Mouse (Mus musculus) urinary bladder, postnatal 36 days (tissue): ENCODE measurements at regions not wholly inside any gene's neighbourhood (a gene's known extent, or its start where the extent isn't known, plus 50 kb on each side); places are given as distances from the start of the nearest gene placed in this dataset.
"Not testable (repeated sequence)": the region's sequence is repeated elsewhere in the genome, so short reads cannot be mapped to it uniquely, and the experiment has no call there.

Experiments used
- DNase-seq, 2 experiments: peaks; one replicate each; pipeline ENCODE4 v3.0.0; 2022; ENCODE audit warnings: low spot score in 2 of 2, mixed read lengths in 1 of 2

DNA sequence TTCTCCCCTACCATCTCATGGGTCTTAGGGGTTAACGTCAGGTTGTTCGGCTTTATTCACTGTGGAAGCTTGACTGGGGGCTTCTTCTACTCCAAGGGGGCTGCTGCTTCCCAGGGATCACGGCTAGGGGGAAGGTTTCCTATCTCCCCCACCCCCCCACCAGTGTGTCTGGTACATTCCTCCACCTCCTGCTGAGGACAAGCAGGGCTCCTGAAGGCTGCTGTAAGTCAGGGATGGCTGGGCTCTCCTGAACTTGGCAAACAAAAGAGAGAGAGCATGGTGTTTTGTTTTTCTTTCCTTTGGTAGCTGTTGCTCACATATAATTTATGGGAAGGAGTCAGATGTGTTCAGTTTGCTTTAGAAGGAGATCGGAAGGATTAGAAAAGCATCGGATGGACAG lies 54.7 kb upstream of the Commd3 start:
- no peak for DNase-seq

- no peak for DNase-seq
Measured at GRCm38 (mm10) chr2:18609868-18610185, 62.4 kb upstream of the Commd3 start.

- DNase-seq, result peak in 1 of 2 experiments; percentile 4
Measured at GRCm38 (mm10) chr2:18609075-18609867, 62.9 kb upstream of the Commd3 start.

DNA sequence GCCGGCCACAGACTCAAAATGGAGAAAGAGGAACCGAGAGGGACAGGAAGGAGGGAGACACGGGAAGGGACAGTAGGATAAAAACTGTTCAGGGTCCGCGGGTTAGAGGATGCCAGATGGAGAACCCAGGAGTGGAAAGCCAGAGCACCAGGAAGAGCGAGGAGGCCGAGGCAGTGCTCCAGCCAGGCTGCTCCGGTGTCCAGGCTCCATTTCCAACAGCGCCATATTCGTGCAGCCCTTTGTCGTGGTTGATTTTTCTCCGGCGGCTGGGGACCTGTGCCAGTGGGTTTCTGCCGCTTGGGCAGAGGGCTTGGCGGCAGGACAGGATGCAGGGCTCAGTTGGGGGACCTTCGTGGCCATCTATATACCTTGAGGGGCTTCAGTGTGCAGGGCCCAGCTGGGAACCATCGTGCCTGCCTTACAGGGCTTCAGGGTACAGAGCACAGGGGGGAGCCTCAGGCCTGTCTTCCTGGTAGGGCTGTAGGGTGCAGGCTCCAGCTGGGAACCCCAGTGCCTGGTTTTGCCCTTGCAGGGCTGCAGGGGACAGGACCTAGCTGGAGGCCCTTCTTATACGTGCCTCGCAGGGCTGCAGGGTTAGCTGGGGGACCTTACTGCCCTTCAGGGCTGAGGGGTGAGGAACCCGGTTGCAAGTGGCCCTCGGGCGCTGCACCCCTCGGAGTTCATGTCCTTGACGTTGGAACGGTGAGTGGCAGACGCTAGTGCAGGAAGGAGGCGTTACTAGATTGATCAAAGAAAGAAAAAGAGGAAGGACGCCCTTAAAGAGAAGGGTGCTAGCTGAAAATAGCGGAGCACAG lies 63.7 kb upstream of the Commd3 start:
- peak; percentile 9 to 10 for DNase-seq

DNA sequence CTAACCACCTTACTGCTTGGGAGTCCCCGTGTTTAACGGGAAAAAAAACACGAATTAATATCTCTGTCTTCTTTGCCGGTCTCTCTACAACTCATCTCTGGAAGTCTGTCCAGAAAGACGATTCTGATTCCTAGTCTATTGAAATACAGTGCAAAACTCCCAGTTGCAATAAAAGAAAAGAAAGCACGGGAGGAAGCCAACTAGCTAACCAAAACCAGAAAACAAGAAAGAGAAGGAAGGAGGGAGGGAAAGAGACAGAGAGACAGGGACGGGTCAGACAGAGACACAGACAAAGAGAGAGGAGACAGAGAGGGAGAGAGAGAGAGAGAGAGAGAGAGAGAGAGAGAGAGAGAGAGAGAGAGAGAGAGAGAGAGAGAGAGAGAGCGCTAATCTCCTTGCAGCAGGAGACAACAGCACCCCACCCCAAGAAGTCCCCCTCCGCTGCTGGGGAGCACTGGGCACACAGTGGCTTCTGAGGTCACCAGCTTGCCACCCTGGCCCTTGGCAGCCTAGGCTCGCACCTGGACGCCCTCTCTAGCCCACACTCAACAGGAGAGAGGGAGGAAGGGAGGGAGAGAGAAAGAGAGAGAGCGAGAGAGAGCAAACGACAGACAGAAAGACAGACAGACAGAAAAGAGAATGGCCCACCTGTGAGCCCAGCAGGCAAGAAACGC lies 64.5 kb upstream of the Commd3 start:
- DNase-seq, result no peak

- DNase-seq, result no peak
Measured at GRCm38 (mm10) chr2:18607088-18607487, 65.1 kb upstream of the Commd3 start.

DNA sequence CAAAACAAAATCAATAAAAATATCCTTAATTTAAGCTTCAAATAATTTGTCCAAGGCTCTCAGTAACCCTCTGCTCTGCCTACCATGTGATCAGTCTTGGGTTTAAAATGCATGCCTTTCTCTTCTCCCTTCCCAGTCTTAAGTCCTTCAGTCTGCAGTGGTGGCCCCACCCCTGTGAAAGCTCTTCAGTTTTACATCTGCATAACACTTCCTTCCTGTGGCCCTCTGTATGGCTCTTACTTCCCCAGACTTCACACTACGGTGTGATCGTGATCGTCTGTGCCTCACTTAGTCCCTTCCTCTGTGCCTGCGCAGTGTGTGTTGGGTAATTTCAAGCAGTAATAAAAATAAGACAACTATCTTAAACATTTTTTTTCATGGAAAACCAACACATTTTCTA lies 80.0 kb upstream of the Commd3 start:
- no peak for DNase-seq

- DNase-seq, result no peak
Measured at GRCm38 (mm10) chr2:18588232-18588631, 84.0 kb upstream of the Commd3 start.

- no peak for DNase-seq
Measured at GRCm38 (mm10) chr2:18587746-18588231, 84.4 kb upstream of the Commd3 start.

GRCm38 (mm10) chr2:18586925-18587724 lies 85.1 kb upstream of the Commd3 start:
- DNase-seq, result peak; percentile 78 to 83

- DNase-seq, result no peak
Measured at GRCm38 (mm10) chr2:18585564-18586336, 86.4 kb upstream of the Commd3 start.

DNA sequence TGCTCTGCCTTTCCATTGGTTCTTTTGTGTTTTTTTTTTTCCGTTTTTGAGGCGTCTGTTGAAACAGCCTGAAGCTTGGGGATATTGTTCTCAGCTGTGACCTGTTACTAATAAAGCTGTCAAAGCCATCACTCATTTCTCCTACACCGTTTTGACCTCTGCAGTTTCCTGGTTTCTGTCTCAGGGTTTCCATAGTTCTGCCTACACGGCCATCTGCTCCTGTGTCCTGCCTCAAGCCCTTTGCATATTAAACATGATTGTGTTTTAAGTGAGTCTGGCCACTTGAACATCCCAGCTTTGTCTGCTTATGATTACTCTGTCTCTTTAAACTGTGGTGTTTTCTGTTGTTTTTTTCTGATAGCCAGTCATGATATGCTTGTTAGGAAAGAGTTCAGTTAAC lies 114.1 kb upstream of the Commd3 start:
- no peak for DNase-seq

DNA sequence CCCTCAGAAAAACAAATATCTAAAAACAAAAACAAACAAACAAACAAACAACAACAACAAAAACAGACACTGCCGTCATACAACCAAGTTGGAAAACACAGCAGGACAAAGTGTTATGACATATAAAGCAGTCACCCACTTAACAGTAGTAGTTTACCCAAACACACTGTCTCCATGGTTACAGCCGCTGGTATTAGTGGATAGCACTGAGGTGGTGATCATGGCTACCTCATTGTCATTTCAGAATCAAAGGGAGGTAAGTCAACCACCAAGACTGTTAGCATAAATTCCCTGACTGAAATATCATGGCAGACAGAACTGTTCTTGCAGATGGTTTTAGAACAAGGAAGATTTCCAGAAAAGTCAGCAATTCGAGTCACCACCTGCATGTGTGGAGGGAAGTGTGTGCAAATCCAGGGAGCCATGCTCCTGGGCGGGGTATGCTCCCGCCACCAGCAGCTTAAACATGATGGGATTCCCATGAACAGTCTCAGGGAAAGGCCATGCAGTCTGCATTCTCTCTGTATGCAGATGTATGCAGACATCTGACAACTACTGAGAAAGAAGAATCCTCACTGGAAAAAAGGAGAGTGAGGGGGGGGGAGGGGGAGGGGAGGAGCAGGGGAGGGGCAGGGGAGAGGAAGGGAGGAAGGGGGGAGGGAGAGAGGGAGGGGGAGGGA lies 124.1 kb upstream of the Commd3 start:
- no peak for DNase-seq

DNA sequence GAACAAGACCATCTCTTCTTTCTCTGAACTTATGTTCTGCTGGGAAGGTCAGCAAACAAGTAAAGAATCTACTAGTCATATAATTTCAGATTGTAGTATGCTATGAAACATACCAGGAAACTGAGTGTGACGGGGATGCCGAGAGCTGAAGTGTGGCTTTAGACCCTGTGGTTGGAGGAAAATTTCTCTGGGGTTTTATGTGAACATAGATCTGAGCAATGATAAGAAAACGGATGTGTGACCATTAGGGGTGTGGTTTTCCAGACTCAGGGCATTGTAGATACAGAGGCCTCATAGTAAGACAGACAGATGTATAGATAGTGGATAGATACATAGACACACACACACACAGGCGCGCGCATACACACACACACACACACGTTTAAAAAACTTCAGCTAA lies 131.8 kb upstream of the Dnajc1 start:
- DNase-seq, result no peak

DNA sequence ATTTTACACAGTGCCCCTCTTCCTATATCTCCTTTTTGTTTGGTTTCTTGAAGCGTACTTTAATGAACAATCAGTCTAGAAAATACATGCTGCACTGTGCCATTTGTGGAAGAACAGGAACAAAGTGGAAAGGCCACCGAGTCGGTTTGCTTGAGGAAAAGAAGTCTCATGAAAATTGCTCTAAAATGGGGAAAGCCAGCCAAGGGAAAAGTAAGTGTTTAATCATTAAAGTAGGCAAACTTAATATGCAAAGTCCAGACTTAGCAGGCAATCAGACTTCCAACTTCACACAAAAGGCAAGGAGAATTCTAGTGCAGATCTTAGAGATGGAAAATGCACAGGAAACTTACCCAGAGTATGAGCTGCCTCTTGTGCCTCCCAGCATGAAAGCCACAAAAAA lies 131.3 kb upstream of the Dnajc1 start:
- DNase-seq, result no peak

DNA sequence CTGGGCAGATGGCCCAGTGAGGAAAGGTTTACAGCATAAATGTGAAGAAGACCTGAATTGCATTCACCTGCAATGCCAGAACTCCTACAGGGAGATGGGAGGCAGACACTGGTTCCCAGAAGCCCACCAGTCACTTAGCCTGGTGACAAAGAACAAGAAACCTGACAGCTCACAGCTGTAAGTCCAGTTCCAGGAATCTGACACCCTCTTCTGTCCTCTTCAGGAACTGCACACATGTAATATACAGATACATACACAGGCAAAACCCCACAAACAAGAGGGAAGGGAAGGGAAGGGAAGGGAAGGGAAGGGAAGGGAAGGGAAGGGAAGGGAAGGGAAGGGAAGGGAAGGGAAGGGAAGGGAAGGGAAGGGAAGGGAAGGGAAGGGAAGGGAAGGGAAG lies 120.8 kb upstream of the Dnajc1 start:
- DNase-seq, result no peak

- no peak for DNase-seq
Measured at GRCm38 (mm10) chr2:18509317-18509716, 116.7 kb upstream of the Dnajc1 start.

DNA sequence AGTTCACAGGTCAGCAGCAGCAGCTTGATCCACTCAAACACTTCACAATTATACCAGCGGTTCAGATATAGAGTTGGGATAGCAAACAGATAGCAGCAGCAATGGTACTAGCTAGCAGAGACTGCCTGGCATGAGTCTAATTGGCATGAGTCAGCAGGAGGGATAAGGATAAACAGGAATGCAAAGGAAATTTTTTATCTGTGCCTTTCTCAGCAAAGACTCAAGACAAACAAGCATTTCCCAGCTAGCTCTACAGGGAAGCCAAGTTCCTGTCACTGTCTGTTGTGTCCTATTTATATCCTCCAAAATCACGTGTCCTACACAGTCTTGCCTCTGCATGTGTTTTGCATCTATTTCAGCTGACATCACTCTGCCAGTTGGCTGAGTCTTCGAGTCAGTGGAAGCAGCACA lies 80.7 kb upstream of the Dnajc1 start:
- no peak for DNase-seq

DNA sequence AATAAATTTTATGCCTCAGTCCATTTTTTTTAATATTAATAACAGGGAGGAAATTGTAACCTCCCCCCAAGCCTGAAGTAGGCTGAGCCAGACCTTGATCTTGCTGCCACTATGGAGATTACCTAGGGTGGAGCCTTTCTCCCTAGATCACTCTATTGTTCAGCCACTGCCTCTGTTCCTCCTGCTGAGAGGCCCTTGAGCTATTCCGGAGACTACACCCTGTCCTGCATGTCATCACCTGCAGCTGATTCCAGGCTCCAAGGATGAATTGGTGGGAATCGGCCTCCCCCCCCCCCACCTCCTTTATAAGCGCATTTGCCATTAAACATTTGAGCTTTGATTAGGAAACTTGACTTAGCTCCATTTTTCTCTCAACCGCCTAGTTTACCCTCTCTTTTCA lies 68.3 kb upstream of the Dnajc1 start:
- no peak for DNase-seq

DNA sequence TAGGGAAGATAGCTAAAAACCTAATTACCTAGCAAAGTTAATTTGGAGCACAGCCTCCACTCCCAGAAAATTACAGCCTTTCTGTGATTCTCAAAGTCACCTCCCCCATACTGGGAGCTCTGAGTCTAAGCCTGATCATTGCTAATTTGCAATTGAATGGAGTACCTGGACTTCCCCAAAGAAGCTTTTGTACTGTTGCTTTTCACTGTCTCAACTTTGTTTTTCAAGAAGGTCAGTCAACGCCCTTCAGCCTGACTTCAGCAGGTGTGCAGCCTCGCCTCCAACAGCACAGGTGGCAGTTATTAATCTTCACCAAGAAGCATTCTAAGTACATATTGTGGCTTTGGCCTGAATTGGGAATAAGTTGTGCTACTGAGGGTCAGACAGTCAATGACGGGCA lies 67.7 kb upstream of the Dnajc1 start:
- not testable (repeated sequence) for DNase-seq
